Mouse (Mus musculus) B cell, adult 67 days (primary cell): Measurements from ENCODE around the gene Trpm6. TPM values are rescaled to one million over a fixed set of nuclear protein-coding genes. Genes with fewer than 3 reads are reported as not detected.

Source experiments
- total RNA-seq, 2 experiments: library from RNA; stranded (reverse); gene quantifications; 4 replicates each; pipeline ENCODE4 v1.2.4; 2023

The Trpm6 gene
- not detected for total RNA-seq

DNA sequence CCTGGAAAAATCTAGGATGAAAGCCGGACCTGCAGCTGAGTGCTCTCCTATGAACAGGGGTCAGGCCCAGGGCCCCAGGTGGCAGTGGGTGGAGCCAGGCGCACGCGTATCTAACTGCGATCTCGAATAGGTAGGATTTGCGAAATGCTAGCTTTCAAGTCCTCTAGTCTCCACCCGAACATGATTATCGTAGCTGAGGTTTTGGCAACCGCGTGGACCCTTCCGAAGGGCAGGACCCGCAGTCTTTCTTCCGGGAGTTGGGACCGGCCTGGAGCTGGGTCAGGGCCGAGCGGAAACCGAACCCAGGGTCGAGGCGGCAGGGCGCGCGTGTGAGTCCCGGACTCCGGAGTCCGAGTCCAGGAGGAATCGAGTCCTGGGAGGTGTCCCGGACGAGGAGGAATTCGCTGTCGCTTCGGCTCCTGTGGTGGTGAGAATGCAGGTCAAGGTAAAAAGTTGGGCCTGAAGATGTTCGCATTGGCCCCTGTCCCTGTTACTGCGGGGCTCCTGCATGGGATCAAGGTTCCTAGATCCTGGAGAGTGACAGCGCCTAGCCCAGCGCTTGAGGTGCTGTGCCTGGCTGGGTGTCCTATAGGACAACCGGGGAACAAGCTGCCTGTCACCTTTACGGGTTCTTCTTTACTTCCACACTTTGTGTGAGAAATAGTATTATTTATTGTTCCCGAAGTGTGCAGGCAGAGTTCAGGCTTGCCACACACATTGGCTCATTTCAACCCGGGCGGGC is at the start of gene Trpm6:
Gene Trpm6, plus strand, starts transcription at position 386 of the 742 bp plus-strand sequence.

GRCm38 (mm10) chr19:18712866-18713300 is 36.9 kb upstream of the Trpm6 start, which contains the start of gene D030056L22Rik:
Gene D030056L22Rik, plus strand, starts transcription at chr19:18713193.

Other genes starting within 250 kb of the Trpm6 start
- 100 to 1,000 TPM; 142 to 146 TPM for gene Ostf1, start 118.2 kb upstream of the Trpm6 start, total RNA-seq
- 10 to 100 TPM; 35.4 to 37.2 TPM for gene Nmrk1, start 118.0 kb upstream of the Trpm6 start, total RNA-seq
- gene Carnmt1, start 79.2 kb upstream of the Trpm6 start, total RNA-seq = 10 to 100 TPM; 11.6 to 13.8 TPM
- 10 to 100 TPM; 11.8 to 14.6 TPM for gene D030056L22Rik, start 36.8 kb upstream of the Trpm6 start, total RNA-seq